ENCODE assay signal across 7 mouse cellular contexts in the genomic region with DNA sequence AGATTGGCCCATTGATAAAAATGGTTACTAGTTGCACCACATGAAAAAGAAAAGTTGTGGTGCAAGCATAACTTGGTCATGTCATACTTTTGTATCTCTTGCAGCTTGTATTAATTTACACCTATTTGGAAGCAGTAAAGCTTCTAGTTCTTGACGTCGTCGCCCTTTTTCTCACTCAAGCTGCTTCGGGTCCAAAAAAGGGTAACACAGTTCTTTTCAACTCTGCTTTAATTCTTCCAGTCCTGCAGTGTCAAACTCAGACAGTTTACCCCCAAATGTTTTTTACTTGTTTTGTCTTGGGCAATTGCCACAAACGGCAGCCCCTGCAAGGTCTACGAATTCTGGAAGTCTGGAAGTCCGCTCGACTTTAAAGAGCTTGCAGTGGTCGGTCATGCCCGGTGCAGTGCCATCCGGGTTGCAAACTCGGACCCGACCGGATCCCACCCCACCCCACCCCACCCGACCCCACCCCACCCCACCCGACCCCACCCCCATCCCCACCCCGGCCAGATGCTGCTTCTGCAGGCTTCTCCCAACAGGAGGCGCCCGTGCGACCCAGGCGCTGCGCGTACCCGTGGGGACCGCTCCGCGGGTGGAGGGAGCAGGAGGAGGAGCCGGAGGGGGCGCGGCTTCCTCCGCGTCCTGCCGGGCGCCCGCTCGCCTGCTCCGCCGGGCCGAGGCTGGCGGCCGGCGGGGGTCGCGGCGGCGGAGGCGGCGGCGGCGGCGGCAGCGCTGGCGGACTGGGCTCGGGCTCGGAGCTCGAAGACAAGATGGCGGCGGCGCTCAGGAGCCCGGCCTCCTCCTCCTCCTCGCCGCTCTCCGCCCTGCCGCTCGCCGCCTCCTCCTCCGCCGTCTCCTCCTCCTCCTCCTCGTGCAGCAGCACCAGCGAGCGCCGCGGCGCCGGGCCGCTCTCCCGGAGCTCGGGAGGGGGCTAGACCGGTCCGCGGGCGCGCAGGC. TPM values are rescaled to one million over a fixed set of nuclear protein-coding genes. Genes with fewer than 3 reads are reported as not detected.
DNase-seq lines count a peak whose midpoint lies in the region; ATAC-seq lines count a peak whose summit lies in the region.

A gene (plus strand): TSS at position 673 of the 957 bp plus-strand sequence.

- peak; percentile 90 for DNase-seq in ZHBTc4 (ENCODE audit: low read depth, low spot score)
- peak; percentile 74 to 86 for DNase-seq in cerebellum, postnatal 4 days (ENCODE audit: low spot score in 2 of 2)
- peak; percentile 90 for DNase-seq in gastrocnemius, postnatal 14 days
- peak; percentile 78 to 82 for DNase-seq in left cerebral cortex, postnatal 25 days (ENCODE audit: low spot score in 2 of 2)
- peak; percentile 90 for DNase-seq in mesoderm, embryonic 11.5 days (ENCODE audit: low read depth, low spot score)
- DNase-seq in skeletal muscle tissue, adult 2 months (ENCODE audit: low read depth, low spot score): peak; percentile 78

- peak; percentile 83 for ATAC-seq in inflammation-experienced regulatory T-cells, adult 6 months

- intact Hi-C loops in gastrocnemius, postnatal 14 days (cut with DNase I; ENCODE audit: low total_unique reads): loop anchor here (10.0 kb wide), 1 partner anchor 65 kb away; no protein-coding TSS in a partner anchor
- intact Hi-C loops in left cerebral cortex, postnatal 25 days (cut with DNase I): loop anchor here (2.0 to 5.0 kb wide), 2 partner anchors 55 to 62 kb away; no protein-coding TSS in a partner anchor

RNA-seq across cellular contexts. Expression of the gene that starts here (rescaled TPM):
- total RNA-seq in gastrocnemius, postnatal 14 days (2021): 10 to 100 TPM; 36.0 to 37.4 TPM
- 10 to 100 TPM in 2 of 3 experiments, 1 to 10 TPM in 1; 3.3 to 14.3 (median 12.6) TPM for polyA plus RNA-seq in inflammation-experienced regulatory T-cells, adult 6 months (2017; shearing (Covaris generic))
- 10 to 100 TPM; 91.5 to 99.8 TPM for total RNA-seq in left cerebral cortex, postnatal 25 days (2021)

Comparison
In these comparisons a context has a peak if more than half of its experiments do, and no peak if none do; other contexts are left out.
1. Peak in every context shown above with its lines: DNase-seq and ATAC-seq.